Mouse (Mus musculus): ENCODE measurements at regions not wholly inside any gene's neighbourhood (a gene's known extent, or its start where the extent isn't known, plus 50 kb on each side); places are given as distances from the start of the nearest gene placed in this dataset.

GRCm38 (mm10) chr13:101824962-101825361 lies 56.9 kb upstream of the Pik3r1 start:
- no peak for DNase-seq

- DNase-seq: no peak
These were observed 64.0 kb upstream of the Pik3r1 start for GRCm38 (mm10) chr13:101831872-101832629.

GRCm38 (mm10) chr13:101834546-101834945 lies 66.5 kb upstream of the Pik3r1 start:
- DNase-seq: peak; percentile 67 to 71

GRCm38 (mm10) chr13:101836992-101837391 lies 69.0 kb upstream of the Pik3r1 start:
- no peak for DNase-seq

GRCm38 (mm10) chr13:101844461-101845440 lies 76.7 kb upstream of the Pik3r1 start:
- DNase-seq: peak in 1 of 2 experiments; percentile 18

GRCm38 (mm10) chr13:101846016-101846415 lies 78.0 kb upstream of the Pik3r1 start:
- no peak for DNase-seq

GRCm38 (mm10) chr13:101847879-101848600 lies 80.0 kb upstream of the Pik3r1 start:
- DNase-seq: peak in 1 of 2 experiments; percentile 25

GRCm38 (mm10) chr13:101848601-101849147 lies 80.7 kb upstream of the Pik3r1 start:
- no peak for DNase-seq

- no peak for DNase-seq
These were observed 81.4 kb upstream of the Pik3r1 start for GRCm38 (mm10) chr13:101849416-101849815.

- no peak for DNase-seq
These were observed 83.3 kb upstream of the Pik3r1 start for GRCm38 (mm10) chr13:101851329-101851728.

- DNase-seq: no peak
These were observed 84.9 kb upstream of the Pik3r1 start for GRCm38 (mm10) chr13:101852960-101853359.

- DNase-seq: peak in 1 of 2 experiments; percentile 17
These were observed 87.1 kb upstream of the Pik3r1 start for GRCm38 (mm10) chr13:101855141-101855540.

GRCm38 (mm10) chr13:101860704-101861103 lies 92.7 kb upstream of the Pik3r1 start:
- no peak for DNase-seq

GRCm38 (mm10) chr13:101862011-101862410 lies 94.0 kb upstream of the Pik3r1 start:
- DNase-seq: no peak

- DNase-seq: no peak
These were observed 95.0 kb upstream of the Pik3r1 start for GRCm38 (mm10) chr13:101863015-101863414.

- no peak for DNase-seq
These were observed 95.6 kb upstream of the Pik3r1 start for GRCm38 (mm10) chr13:101863602-101864001.

GRCm38 (mm10) chr13:101866843-101867242 lies 98.8 kb upstream of the Pik3r1 start:
- DNase-seq: no peak

GRCm38 (mm10) chr13:101874761-101875160 lies 106.7 kb upstream of the Pik3r1 start:
- DNase-seq: no peak

- DNase-seq: no peak
These were observed 108.1 kb upstream of the Pik3r1 start for GRCm38 (mm10) chr13:101876069-101876468.

GRCm38 (mm10) chr13:101876601-101877000 lies 108.6 kb upstream of the Pik3r1 start:
- no peak for DNase-seq

- DNase-seq: no peak
These were observed 110.2 kb upstream of the Pik3r1 start for GRCm38 (mm10) chr13:101878168-101878567.

- DNase-seq: peak; percentile 42 to 51
These were observed 111.6 kb upstream of the Pik3r1 start for GRCm38 (mm10) chr13:101879561-101880081.

Data from heart, adult 18-20 months (tissue).